Mouse (Mus musculus): ENCODE data around the gene Pfkfb2.

- TF ChIP-seq CTCF (IDR thresholded peaks at IDR 0.05; ENCODE audit: low read depth) (no peak), EP300 (optimal IDR thresholded peaks at IDR 0.05) (no peak)
Measured at GRCm38 (mm10) chr1:130683905-130684304, 45.1 kb downstream of the Pfkfb2 start.

Measured in stomach, postnatal 0 days (tissue).